Mouse (Mus musculus): ENCODE measurements around the gene Sall1.

GRCm38 (mm10) chr8:89059507-89059906 lies 15.5 kb upstream of the Sall1 start:
- TF ChIP-seq CTCF (conservative IDR thresholded peaks at IDR 0.05; ENCODE audit: low read length) (no peak), NANOG (IDR thresholded peaks at IDR 0.05; ENCODE audit: borderline replicate concordance, low read length) (no peak), POU5F1 (IDR thresholded peaks at IDR 0.05; ENCODE audit: borderline replicate concordance, low read length) (no peak)
